Mouse (Mus musculus): Measurements from ENCODE around the gene Ak3. TPM values are rescaled to one million over a fixed set of nuclear protein-coding genes. Genes with fewer than 3 reads are reported as not detected.

The Ak3 gene
- total RNA-seq (2021), result 100 to 1,000 TPM; 194 to 208 TPM
- long read RNA-seq, experiment 1, transcript Ak3-201 (5 exons, 2,809 nt), result major isoform, 181 of 218 reads
- long read RNA-seq, experiment 1, partial matches to known transcripts, result 33 of 218 reads
- long read RNA-seq, experiment 1, other reads (novel, unspliced or antisense), result 4 of 218 reads
- long read RNA-seq, experiment 2, transcript Ak3-201 (5 exons, 2,809 nt), result major isoform, 118 of 130 reads
- long read RNA-seq, experiment 2, partial matches to known transcripts, result 10 of 130 reads
- long read RNA-seq, experiment 2, other reads (novel, unspliced or antisense), result 2 of 130 reads

GRCm38 (mm10) chr19:29047334-29048170, at the start of gene Ak3:
TSS of gene Ak3 (minus strand) at chr19:29047961.
- peak; percentile 89 for DNase-seq

DNA sequence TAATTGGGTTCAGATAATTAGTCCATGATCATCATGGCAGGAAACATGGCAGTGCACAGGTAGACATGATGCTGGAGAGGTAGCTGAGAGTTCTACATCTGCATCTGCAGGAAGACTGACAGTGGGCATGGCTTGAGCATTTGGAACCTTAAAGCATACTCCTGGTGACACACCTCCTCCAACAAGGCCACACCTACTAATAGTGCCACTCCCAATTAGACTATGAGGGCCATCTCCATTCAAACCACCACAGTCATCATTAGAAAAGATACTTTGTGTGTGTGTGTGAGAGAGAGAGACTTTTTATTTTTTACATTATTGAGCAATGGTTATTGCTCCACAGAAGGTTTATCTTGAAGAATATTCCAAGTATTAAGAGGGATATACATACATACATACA, 44.4 kb upstream of the Ak3 start:
- DNase-seq, result no peak

- DNase-seq, result no peak
Measured at GRCm38 (mm10) chr19:29088628-29089027, 40.9 kb upstream of the Ak3 start.

DNA sequence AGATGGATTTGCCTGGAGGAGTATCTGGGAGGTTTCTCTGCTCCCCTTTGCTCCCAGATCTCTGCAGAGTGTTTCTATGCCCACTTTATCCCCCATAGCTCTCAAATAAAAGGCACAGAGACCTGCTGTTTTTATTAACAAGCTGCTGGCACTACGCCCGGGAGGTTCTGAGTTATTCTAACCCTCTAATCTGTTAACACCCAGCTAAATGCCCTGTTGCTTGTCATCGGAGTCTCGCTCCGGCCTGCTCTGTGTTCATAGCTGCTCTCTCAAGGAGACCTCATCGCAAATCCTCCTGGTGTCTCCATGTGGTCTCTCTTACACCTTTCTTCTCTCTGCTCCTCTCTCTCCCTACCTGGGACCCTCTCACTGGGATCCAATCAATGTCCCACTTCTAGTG, 27.0 kb upstream of the Ak3 start:
- no peak for DNase-seq

- no peak for DNase-seq
Measured at GRCm38 (mm10) chr19:29069195-29069594, 21.4 kb upstream of the Ak3 start.

GRCm38 (mm10) chr19:29066981-29067471, 19.3 kb upstream of the Ak3 start:
- DNase-seq, result peak; percentile 83

DNA sequence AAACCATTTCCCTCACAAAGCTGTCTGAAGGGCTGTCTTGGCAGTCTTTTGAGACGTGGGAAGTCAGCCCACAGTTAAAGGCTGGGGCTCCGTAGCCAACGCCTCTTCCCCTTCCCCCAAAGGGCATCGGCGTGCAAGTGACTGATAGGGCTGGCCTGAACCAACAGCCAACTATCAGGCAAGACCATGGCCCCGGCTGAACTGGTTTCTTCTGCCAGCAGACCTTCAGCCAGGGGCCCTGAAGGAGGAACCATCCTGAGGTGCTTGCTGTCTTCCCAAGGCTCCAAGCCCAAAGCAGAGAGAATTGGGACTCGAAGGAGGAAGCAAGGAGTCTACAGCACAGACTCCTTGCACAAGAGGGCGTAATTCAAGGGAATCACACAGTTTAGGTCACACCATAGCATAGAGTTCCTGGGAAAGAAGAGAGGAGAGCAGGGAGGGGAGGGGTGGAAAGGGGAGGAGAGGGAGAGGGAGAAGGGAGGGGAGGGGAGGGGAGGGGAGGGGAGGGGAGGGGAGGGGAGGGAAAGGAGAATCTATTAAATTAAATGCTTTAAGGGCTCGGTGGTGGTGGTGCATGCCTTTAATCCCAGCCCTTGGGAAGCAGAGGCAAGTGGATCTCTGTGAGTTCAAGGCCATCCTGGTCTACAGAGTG, 16.8 kb upstream of the Ak3 start:
- peak; percentile 55 for DNase-seq

- DNase-seq, result peak; percentile 95
Measured at GRCm38 (mm10) chr19:29063577-29064363, 16.0 kb upstream of the Ak3 start.

DNA sequence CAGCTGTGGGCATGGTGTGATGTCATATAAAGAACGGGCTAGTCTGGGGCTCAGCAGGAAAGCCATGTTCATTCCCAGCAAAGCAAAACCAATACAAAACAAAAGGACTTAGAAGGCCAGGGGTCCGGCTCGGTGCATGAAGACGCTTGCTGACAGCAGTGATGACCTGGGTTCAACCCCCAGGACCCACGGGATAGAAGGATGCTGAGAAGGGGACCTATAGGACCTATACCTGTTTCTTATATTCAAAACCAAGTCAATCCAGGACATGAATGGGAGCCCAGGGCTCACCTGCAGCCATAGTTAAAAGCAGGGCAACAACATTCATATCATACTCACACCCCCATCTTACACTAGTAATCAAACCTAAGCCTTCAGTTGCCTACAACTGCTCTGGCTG, 15.2 kb upstream of the Ak3 start:
- no peak for DNase-seq

DNA sequence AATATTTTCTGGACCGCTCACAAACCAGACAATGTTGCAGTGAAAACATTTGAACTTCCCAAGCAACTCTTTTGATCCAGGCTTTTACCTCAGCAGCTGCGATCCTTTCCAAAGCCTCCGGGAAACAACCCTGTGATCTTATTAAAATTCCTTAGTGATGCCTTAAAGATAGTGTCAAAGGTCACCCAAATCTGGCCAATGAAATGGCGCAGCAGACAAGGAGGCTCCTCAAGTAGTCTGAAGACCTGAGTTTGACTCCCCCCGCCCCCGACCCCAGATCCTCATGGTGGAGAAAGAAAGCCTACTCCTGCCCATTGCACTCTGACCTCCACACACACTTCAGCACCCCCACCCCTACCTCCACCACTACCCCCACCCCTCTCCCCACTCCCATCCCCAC, 12.5 kb upstream of the Ak3 start:
- no peak for DNase-seq

DNA sequence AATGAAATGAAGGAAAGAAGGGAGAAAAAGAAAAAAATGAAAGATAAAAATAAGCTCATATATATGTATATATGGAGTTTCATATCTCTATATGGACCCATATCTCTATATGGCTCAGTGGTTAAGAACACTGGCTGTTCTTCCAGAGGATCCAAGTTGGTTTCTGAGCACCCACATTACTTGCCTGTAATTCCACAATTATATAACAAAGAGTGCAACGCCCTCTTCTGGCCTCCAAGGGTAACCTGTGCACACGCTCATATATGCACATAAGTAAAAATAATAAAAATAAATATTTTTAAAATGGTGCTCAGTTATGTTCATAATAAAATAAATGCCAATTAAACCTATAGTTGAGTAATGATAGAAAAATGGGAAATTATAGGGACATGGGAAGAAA, 11.9 kb upstream of the Ak3 start:
- no peak for DNase-seq

- DNase-seq, result no peak
Measured at GRCm38 (mm10) chr19:29058741-29059140, 11.0 kb upstream of the Ak3 start.

DNA sequence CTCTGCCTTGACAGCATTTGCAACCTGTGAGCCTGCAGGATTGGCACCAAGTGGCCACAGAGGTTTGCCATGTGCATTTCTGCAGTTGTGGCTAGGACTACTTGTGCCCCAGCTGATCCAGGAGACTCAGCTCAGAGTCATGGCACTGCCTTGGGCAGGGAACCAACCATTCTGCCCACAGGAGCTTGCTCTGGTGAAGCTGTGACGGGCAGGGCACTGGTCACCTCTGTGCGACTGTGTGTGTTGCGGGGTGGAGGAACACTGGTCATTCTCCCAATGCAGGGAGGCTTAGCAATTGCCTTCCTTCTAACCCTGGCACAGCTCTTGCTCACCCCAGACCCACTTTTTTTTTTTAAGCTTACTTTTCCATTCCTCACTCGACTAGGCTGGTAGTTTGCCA, 7.7 kb upstream of the Ak3 start:
- no peak for DNase-seq

- no peak for DNase-seq
Measured at GRCm38 (mm10) chr19:29054594-29054993, 6.8 kb upstream of the Ak3 start.

- DNase-seq, result no peak
Measured at GRCm38 (mm10) chr19:29052786-29053185, 5.0 kb upstream of the Ak3 start.

GRCm38 (mm10) chr19:29050186-29050980, 2.6 kb upstream of the Ak3 start:
- DNase-seq, result no peak

DNA sequence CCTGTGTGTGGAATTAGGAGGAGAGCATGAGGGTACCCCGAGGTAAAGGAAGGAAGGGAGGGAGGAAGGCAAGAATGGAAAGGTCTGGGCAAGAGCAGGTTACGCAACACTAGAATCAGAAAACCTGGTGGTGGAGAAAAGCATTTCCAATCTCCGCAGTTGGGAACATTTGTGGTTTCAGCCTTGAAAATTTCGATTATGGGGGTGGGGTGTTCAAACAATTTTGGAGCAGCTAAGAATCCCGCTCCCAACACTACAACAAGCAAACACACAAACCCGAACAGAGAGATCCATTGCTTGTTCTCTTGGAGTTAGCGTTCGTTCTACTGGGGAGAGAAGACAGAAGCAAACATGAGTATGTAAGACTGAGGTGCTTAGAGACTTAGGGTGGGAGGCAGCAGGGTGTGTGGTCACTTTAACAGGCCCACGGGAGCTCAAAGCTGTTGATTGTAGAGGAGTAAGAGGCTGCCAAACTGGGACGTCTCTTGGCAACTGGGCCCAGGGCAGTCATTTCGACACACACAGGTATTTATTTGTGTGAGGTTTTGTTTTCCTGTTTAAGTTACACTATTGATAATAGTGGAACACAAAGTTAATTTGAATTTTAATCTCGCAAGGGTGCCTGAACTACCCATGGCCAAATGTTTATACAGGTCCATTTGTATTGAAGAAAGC, 1.8 kb upstream of the Ak3 start:
- peak; percentile 47 for DNase-seq

DNA sequence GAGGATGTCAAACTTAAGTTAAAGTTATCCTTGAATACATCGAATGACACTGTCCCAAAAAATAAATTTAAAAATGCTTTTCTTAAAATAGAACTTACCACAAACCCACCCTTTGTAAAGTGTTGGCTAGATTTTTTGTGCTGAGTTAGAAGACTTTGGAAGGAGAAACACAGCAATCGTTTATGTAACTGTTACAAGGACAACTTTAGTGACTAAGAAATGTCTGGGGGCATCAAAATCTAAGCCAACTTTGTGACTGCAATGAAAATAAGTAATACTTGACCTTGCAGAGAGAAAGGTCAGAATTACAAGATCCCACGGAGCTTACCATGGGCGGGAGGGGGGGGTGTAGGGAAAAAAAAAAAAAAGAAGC, 814 bp downstream of the Ak3 start:
- no peak for DNase-seq

- no peak for DNase-seq
Measured at GRCm38 (mm10) chr19:29045956-29046650, 1.7 kb downstream of the Ak3 start.

DNA sequence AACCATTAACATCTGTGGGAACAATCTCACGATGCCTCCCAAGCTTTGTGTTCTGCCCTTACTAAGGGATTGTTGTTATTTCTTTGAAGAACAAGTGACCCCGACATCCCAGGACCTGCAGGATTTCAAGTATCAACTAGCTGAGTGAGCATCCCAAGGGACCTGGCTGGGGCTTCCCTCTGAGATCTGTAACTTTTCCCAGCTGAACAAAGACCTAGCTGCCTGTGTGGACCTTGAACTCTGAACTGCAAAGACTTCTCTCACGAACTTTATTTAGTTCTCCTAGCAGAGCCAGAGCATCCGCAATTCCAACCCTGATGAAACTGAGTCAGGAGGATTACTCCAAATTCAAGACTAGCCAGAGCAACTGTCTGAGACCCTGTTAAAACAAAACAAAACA, 2.4 kb downstream of the Ak3 start:
- no peak for DNase-seq
